Mouse (Mus musculus) common myeloid progenitor, adult 5-6 weeks (primary cell): ENCODE measurements around the gene Chst1. TPM values are rescaled to one million over a fixed set of nuclear protein-coding genes. Genes with fewer than 3 reads are reported as not detected.

Experiments
- ATAC-seq: replicated peaks from 2 replicates; pipeline ENCODE4 v1.8.0; 2016; ENCODE audit warnings: low read depth, mild to moderate bottlenecking, moderate TSS enrichment, inconsistent platforms; ENCODE audit not compliant: poor library complexity, severe bottlenecking
- total RNA-seq: library from RNA; stranded (forward); fragments of 200-1000, 187-1606 nt; gene quantifications from 2 replicates; pipeline ENCODE4 v1.2.3, GENCODE M21; 2017

The Chst1 gene
- total RNA-seq, 1 experiment from 2014 or later, result 0.64 TPM

GRCm38 (mm10) chr2:92608013-92608619 lies 8.6 kb downstream of the Chst1 start:
- ATAC-seq, result peak; percentile 35; the same call in 1 of the 2 replicates

- peak; percentile 67 for ATAC-seq
These were observed 9.5 kb downstream of the Chst1 start for GRCm38 (mm10) chr2:92608810-92609581.

DNA sequence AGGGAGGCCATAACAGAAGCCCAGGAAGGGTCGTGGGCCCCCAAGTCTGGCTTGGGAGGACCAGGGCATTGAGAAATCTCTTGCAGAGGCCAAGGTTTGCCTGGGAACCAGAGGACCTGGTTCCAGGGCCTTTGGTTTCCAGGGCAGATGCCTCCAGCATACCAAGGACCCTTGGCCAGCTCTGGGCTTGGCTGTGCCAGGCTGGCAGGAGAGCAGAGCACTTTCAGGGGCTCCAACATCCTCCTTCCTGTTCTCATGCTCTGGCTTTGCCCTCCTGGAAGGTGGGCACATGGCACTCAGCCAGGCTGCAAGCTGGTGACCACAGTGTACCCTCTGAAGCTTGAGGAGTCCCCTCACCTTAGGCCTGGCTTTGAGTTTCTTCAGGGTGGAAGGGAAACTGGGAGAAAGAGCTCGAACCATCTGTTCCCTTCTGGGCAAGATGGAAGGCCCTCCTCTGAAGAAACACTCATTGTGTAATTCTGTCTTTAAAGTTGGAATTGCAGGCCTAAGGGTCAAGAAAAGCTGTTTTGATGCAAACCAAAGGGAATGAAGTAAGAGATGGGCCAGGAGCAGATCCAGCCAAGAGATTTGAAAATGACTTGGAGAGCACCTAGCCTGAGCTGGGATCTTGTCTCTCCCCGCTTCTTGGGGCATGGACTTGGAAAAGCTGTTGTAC lies 10.3 kb downstream of the Chst1 start:
- no peak for ATAC-seq

DNA sequence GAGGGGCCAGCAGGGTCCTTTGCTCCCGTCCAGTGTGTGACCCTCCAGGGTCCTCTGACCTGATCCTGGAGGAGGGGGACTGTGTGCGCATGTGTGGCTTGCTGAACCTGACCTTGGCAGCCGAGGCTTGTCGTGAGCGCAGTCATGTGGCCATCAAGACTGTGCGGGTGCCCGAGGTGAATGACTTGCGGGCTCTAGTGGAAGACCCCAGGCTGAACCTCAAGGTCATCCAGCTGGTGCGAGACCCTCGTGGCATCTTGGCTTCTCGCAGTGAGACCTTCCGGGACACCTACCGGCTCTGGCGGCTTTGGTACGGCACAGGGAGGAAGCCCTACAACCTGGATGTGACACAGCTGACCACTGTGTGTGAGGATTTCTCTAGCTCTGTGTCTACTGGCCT lies 14.1 kb downstream of the Chst1 start:
- no peak for ATAC-seq

GRCm38 (mm10) chr2:92614106-92614505 lies 14.6 kb downstream of the Chst1 start:
- no peak for ATAC-seq

DNA sequence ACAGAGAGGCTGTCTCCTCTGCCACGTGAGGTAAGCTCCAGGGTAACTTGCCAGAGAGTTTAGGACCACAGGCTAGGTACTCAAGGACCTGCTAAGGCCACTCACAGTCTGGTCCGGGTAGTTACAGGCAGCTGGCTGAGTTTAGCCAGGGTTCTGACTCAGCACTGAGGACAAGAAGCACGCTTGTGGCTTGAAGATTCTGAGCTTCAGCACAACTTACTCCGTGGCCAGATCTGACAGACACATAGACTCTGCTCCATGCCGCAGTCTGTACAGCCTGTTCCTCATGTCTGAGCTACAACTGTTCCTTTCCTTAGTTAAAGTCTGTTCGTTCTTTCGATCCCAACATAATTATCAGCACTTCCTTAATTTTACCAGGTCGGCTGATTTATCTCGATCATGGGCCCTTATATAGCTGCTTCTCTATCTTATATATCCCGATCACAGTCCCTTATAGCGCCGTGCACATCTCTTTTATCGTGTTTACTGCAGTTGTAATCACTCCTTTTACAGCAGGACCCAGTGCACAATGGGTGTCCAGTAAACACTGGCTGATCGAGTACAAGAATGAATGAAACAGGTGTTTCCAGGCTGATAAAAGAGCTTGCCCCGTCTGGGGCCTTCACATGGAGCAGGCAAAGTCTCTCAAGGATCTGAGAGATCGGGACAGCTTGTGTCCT lies 17.7 kb downstream of the Chst1 start:
- peak; percentile 57; the same call in 1 of the 2 replicates for ATAC-seq

DNA sequence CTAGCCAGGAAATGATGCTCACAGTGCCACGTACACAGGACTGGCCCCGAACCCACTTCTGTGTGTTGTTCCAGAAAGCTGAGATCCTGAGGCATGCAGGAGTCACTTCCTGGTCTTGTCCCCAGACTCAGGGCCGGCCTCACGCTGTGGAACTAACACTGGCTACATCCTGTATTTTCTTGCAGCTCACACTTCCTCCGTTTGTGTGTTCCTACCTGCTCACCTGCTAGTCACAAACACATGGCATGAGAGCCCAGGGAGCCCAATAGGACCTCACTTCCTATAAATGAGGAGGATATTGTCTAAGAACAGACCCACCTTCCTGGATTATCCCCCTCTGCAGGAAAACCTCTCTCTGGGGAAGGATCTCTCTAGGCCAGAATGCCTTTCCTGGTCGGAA lies 18.5 kb downstream of the Chst1 start:
- no peak for ATAC-seq

- ATAC-seq, result no peak
These were observed 28.1 kb downstream of the Chst1 start for GRCm38 (mm10) chr2:92627633-92628032.

DNA sequence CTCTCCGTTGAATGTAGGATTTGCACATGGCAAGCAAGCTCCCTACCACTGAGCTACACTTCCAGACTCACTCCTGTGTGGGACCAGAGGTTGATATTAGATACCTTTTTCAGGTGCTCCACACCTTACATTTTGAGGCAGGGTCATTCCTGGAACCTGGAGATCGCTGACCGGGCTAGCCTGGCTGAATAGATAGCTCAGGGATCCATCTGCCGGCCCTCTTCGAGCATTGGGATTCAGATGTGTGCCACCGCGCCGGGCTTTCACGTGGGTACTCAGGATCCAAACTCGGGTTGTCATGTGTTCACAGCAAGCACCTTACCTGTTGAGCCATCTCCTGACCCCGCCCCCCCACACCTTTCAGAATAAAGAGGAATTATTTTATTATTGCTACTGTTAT lies 31.3 kb downstream of the Chst1 start:
- ATAC-seq, result no peak

- ATAC-seq, result no peak
These were observed 32.5 kb downstream of the Chst1 start for GRCm38 (mm10) chr2:92632027-92632426.

GRCm38 (mm10) chr2:92640555-92640954 lies 41.0 kb downstream of the Chst1 start:
- peak; percentile 72 for ATAC-seq

- no peak for ATAC-seq
These were observed 46.0 kb downstream of the Chst1 start for GRCm38 (mm10) chr2:92645282-92646037.

GRCm38 (mm10) chr2:92649154-92649801 lies 49.8 kb downstream of the Chst1 start:
- ATAC-seq, result peak; percentile 90

DNA sequence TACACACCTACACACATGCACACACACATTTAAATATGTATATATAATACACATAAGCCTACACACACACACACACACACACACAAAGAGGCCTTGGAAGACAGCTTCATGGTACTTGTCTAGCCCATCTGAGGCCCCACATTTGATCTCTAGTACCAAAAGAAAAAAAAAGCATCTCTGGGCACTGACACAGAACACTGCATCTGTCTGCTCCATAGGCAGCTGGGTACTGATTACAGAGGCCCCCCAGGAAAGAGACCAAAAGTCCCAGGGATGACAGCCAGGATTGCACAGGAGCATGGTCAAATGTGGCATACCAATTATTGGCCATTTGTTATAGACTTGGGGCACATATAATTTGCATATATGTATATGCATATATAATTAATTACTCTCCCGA lies 50.9 kb downstream of the Chst1 start:
- no peak for ATAC-seq

DNA sequence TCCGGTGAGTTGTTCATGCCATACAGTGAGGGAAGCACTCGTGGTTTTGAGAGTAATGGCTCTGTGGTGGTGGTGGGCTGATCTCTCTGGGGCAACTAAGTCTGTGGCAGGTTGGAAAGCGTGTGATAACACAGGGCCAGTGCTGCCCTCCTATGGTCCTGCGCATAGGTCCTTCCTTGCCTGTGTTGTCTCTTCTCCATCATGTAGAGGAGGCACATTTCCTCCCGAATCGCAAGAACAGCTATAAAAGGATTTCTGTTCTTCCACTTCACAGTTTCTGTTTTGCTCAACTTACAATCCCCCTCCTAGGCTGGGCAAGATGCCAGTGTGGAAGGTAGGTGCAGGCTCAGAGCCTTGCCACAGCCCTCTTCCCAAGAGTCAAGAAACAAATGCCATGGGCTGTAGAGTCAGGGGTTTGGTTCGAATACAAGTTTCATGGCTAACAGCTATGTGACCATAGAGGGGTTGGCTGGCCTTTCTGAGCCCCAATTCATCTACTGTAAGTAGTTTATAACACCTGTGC lies 51.8 kb downstream of the Chst1 start:
- ATAC-seq, result no peak

- no peak for ATAC-seq
These were observed 57.7 kb downstream of the Chst1 start for GRCm38 (mm10) chr2:92657189-92657588.

DNA sequence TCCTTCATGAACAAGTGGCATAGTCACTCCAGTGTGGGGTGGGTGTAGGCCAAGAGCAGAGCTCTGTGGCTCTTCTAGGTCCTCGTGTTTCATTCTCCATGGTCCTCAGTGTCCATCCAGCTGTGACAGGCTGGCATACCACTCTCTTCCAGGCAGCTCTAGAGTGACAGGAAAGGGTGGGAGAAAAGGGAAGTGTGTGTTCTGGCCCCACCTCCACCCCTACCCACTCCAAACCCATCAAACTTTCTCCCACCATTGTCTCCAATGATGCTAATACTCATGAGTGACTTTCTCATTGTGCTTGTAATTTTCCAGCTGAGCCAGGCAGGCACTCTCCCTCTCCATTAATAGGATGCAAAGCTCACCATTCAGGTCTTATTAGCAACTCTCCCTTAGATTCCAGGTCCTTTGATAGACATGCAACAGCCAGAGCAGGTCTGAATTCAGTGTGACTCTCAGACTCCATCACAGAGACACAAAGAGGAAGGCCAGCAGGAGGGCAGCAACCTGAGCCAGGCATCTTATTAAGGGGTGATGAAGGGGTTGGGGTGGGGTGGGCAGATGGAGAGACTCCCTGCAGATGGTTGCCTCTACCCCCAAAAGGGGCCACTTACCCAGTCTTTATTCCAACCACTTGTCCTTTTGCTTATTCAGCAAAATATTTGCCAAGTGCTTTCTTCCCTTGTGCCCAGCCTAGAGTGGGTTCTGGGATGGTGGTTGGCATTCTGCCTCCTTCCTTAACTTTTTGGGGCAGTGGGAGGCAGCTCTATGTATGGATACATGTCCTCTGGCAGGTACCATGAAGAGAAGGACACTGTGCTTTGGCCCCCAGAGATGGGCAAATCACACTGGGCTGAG lies 59.0 kb downstream of the Chst1 start:
- ATAC-seq, result no peak

GRCm38 (mm10) chr2:92659491-92660035 lies 60.1 kb downstream of the Chst1 start:
- no peak for ATAC-seq
